Mouse (Mus musculus) midbrain, embryonic 10.5 days (tissue): Measurements from ENCODE around the gene Rpl27. TPM values are rescaled to one million over a fixed set of nuclear protein-coding genes. Genes with fewer than 3 reads are reported as not detected.

Experiments
- DNase-seq: peaks from one replicate; pipeline ENCODE4 v3.0.0-alpha.2; 2017; ENCODE audit warnings: low spot score
- H3K27ac ChIP-seq: fragments of 300-500 bp; sonication (generic); replicated peaks from 2 replicates; pipeline ENCODE4 v1.5.1; 2016; ENCODE audit warnings: mild to moderate bottlenecking
- H3K27me3 ChIP-seq: fragments of 300-500 bp; sonication (generic); 2 replicates; pipeline ENCODE4 v1.6.1; 2016; ENCODE audit warnings: low read depth, mild to moderate bottlenecking; ENCODE audit not compliant: poor library complexity, severe bottlenecking
- H3K36me3 ChIP-seq: fragments of 300-500 bp; sonication (generic); 2 replicates; pipeline ENCODE4 v1.6.1; 2016; ENCODE audit warnings: mild to moderate bottlenecking, moderate library complexity
- H3K4me1 ChIP-seq: fragments of 300-500 bp; sonication (generic); 2 replicates; pipeline ENCODE4 v1.6.1; 2016
- H3K4me3 ChIP-seq: fragments of 300-500 bp; sonication (generic); 2 replicates; pipeline ENCODE4 v1.5.1; 2016; ENCODE audit warnings: mild to moderate bottlenecking, moderate library complexity
- H3K9me3 ChIP-seq: fragments of 300-500 bp; sonication (generic); replicated peaks from 2 replicates; pipeline ENCODE4 v1.6.1; 2016; ENCODE audit warnings: mild to moderate bottlenecking
- WGBS: fragments of 180-500 bp; shearing (Covaris S2); methylation state at CpG from one replicate; pipeline ENCODE4 v1.1.7; 2016; 5-methylcytosine and 5-hydroxymethylcytosine counted together
- polyA plus RNA-seq: library from polyadenylated mRNA; unstranded; fragments of >200 nt; fragmentation: Nextera tagmentation; extraction: Ambion mirVana; gene quantifications from 2 replicates; pipeline ENCODE4 v1.2.1, GENCODE M21; 2016

Gene Rpl27
- 382 and 448 TPM in 2 replicates for polyA plus RNA-seq

- Histone ChIP-seq H3K27me3 (no peaks in the 10 kb centered on the region), H3K36me3 (peaks cover 38% of the 10 kb centered on the region), H3K9me3 (no peaks in the 10 kb centered on the region), H3K4me3 (peak within 1 kb of the TSS; percentile 91), H3K4me1 (peaks cover 20% of the 10 kb centered on the region), H3K27ac (peak within 1 kb of the TSS; percentile 98)
- DNase-seq: peak; percentile 99
- WGBS: under 1% methylated on average over 42 of the region's 42 CpGs
These were observed at the start of gene Rpl27 for GRCm38 (mm10) chr11:101442127-101442693. TSS of gene Rpl27 (plus strand) at chr11:101442298.

GRCm38 (mm10) chr11:101395110-101395509 is 47.0 kb upstream of the Rpl27 start:
- no peaks in the 10 kb centered on the region for H3K4me1 ChIP-seq
- H3K36me3 ChIP-seq: no peaks in the 10 kb centered on the region
- no peaks in the 10 kb centered on the region; the same call in 1 of the 2 replicates for H3K27me3 ChIP-seq
- DNase-seq: peak; percentile 76
- 10% methylated on average over 8 of the region's 8 CpGs for WGBS
- H3K9me3 ChIP-seq: no peaks in the 10 kb centered on the region
- no peak overlapping the region; the same call in 1 of the 2 replicates for H3K27ac ChIP-seq
- no peak overlapping the region for H3K4me3 ChIP-seq

GRCm38 (mm10) chr11:101415306-101415705 is 26.8 kb upstream of the Rpl27 start:
- DNase-seq: no peak
- H3K36me3 ChIP-seq: peaks cover 43% of the 10 kb centered on the region
- H3K27ac ChIP-seq: no peak overlapping the region
- WGBS: 86% methylated on average over 2 of the region's 2 CpGs
- no peak overlapping the region for H3K4me3 ChIP-seq
- peaks cover 20% of the 10 kb centered on the region for H3K4me1 ChIP-seq
- no peaks in the 10 kb centered on the region for H3K27me3 ChIP-seq
- H3K9me3 ChIP-seq: no peaks in the 10 kb centered on the region

- WGBS: 2% methylated on average over 11 of the region's 11 CpGs
- H3K27me3 ChIP-seq: no peaks in the 10 kb centered on the region
- H3K4me1 ChIP-seq: peaks cover 20% of the 10 kb centered on the region
- no peaks in the 10 kb centered on the region for H3K9me3 ChIP-seq
- peaks cover 31% of the 10 kb centered on the region for H3K36me3 ChIP-seq
- H3K27ac ChIP-seq: peak overlapping the region; percentile 95
- no peak for DNase-seq
- peak overlapping the region; percentile 88 for H3K4me3 ChIP-seq
These were observed 25.5 kb upstream of the Rpl27 start for GRCm38 (mm10) chr11:101416433-101417100.

GRCm38 (mm10) chr11:101417101-101417855 is 24.8 kb upstream of the Rpl27 start, which contains the start of gene Aarsd1:
TSS of gene Aarsd1 (minus strand) at chr11:101417615.
- peak; percentile 90 for DNase-seq
- under 1% methylated on average over 45 of the region's 45 CpGs for WGBS
- Histone ChIP-seq H3K4me1 (peaks cover 20% of the 10 kb centered on the region), H3K27ac (peak within 1 kb of the TSS; percentile 95), H3K4me3 (peak within 1 kb of the TSS; percentile 88), H3K36me3 (peaks cover 24% of the 10 kb centered on the region), H3K27me3 (no peaks in the 10 kb centered on the region), H3K9me3 (no peaks in the 10 kb centered on the region)

GRCm38 (mm10) chr11:101418991-101419390 is 23.1 kb upstream of the Rpl27 start:
- DNase-seq: no peak
- Histone ChIP-seq H3K4me3 (no peak overlapping the region), H3K4me1 (peaks cover 23% of the 10 kb centered on the region), H3K9me3 (no peaks in the 10 kb centered on the region), H3K27me3 (peaks cover 8% of the 10 kb centered on the region), H3K27ac (no peak overlapping the region), H3K36me3 (peaks cover 7% of the 10 kb centered on the region)
- WGBS: 58% methylated on average over 6 of the region's 6 CpGs

GRCm38 (mm10) chr11:101419610-101420009 is 22.5 kb upstream of the Rpl27 start:
- WGBS: 24% methylated on average over 3 of the region's 3 CpGs

GRCm38 (mm10) chr11:101420148-101420547 is 21.9 kb upstream of the Rpl27 start:
- Histone ChIP-seq H3K36me3 (no peaks in the 10 kb centered on the region), H3K4me1 (peaks cover 31% of the 10 kb centered on the region), H3K4me3 (no peak overlapping the region), H3K27ac (no peak overlapping the region), H3K9me3 (no peaks in the 10 kb centered on the region), H3K27me3 (peaks cover 9% of the 10 kb centered on the region)
- whole genome bisulfite sequencing: 92% methylated on average over 5 of the region's 5 CpGs
- no peak for DNase-seq

More at GRCm38 (mm10) chr11:101419610-101420009, 22.5 kb upstream of the Rpl27 start:
- no peak overlapping the region for H3K4me3 ChIP-seq
- no peak for DNase-seq
- H3K36me3 ChIP-seq: 0 out of 2 replicates have a peak, but pooled peaks cover 2% of the 10 kb centered on the region
- H3K27me3 ChIP-seq: peaks cover 9% of the 10 kb centered on the region
- no peaks in the 10 kb centered on the region for H3K9me3 ChIP-seq
- peaks cover 29% of the 10 kb centered on the region for H3K4me1 ChIP-seq
- H3K27ac ChIP-seq: no peak overlapping the region

- Histone ChIP-seq H3K4me3 (peak within 1 kb of the TSS; percentile 99), H3K9me3 (no peaks in the 10 kb centered on the region), H3K4me1 (peaks cover 36% of the 10 kb centered on the region), H3K27ac (peak within 1 kb of the TSS; percentile 87), H3K36me3 (peaks cover 8% of the 10 kb centered on the region), H3K27me3 (peaks cover 9% of the 10 kb centered on the region)
- WGBS: 7% methylated on average over 23 of the region's 23 CpGs
- DNase-seq: no peak
These were observed 17.8 kb upstream of the Rpl27 start, which contains the start of gene Gm27029 for GRCm38 (mm10) chr11:101424105-101424851. TSS of gene Gm27029 (minus strand) at chr11:101424796.

GRCm38 (mm10) chr11:101424925-101425813 is 16.9 kb upstream of the Rpl27 start, which contains the start of the genes Rundc1 and Ptges3l:
TSS of gene Rundc1 (plus strand) at chr11:101425085.
TSS of gene Ptges3l (minus strand) at chr11:101425333.
- whole genome bisulfite sequencing: under 1% methylated on average over 81 of the region's 81 CpGs

GRCm38 (mm10) chr11:101426165-101426564 is 15.9 kb upstream of the Rpl27 start:
- Histone ChIP-seq H3K4me3 (peak overlapping the region; percentile 99), H3K27ac (no peak overlapping the region), H3K36me3 (peaks cover 27% of the 10 kb centered on the region), H3K4me1 (peaks cover 32% of the 10 kb centered on the region), H3K9me3 (no peaks in the 10 kb centered on the region), H3K27me3 (peaks cover 9% of the 10 kb centered on the region)
- DNase-seq: no peak
- 71% methylated on average over 8 of the region's 8 CpGs for WGBS

More at GRCm38 (mm10) chr11:101424925-101425813, 16.9 kb upstream of the Rpl27 start, which contains the start of the genes Rundc1 and Ptges3l:
- Histone ChIP-seq H3K27ac (peak within 1 kb of the TSS; percentile 87), H3K4me3 (peak within 1 kb of the TSS; percentile 99), H3K27me3 (peaks cover 9% of the 10 kb centered on the region), H3K4me1 (peaks cover 32% of the 10 kb centered on the region), H3K9me3 (no peaks in the 10 kb centered on the region), H3K36me3 (peaks cover 17% of the 10 kb centered on the region)
- DNase-seq: peak; percentile 97
